Mouse (Mus musculus): ENCODE results near the gene Pstpip1.

GRCm38 (mm10) chr9:56108174-56108573 lies 18.4 kb downstream of the Pstpip1 start:
- no peak for TF ChIP-seq CTCF (IDR thresholded peaks at IDR 0.05; ENCODE audit: control insufficient read depth, insufficient read depth, insufficient read length)
- no peak for TF ChIP-seq MAX (IDR thresholded peaks at IDR 0.05)
- no peak for TF ChIP-seq MYOD1 (IDR thresholded peaks at IDR 0.05; ENCODE audit: control insufficient read depth, insufficient read length, low read depth)
- no peak for TF ChIP-seq MYOG (IDR thresholded peaks at IDR 0.05; ENCODE audit: control insufficient read depth, extremely low read depth, insufficient read length)
- no peak for TF ChIP-seq USF1 (IDR thresholded peaks at IDR 0.05; ENCODE audit: low read depth)

Measured in C2C12 (cell line).